Mouse (Mus musculus) bone marrow macrophage, adult 2 months (primary cell): Measurements from ENCODE around the gene N4bp2l1.

Experiments used
- CTCF ChIP-seq: IDR thresholded peaks from 2 replicates; pipeline ENCODE4 v1.5.1; 2012; ENCODE audit warnings: low read depth, mild to moderate bottlenecking, low read length, moderate library complexity
- POLR2A ChIP-seq: IDR thresholded peaks from 2 replicates; pipeline ENCODE4 v1.6.1; 2012; ENCODE audit warnings: mild to moderate bottlenecking, low read depth, low read length, borderline replicate concordance

GRCm38 (mm10) chr5:150574885-150575284 lies 22.1 kb downstream of the N4bp2l1 start:
- TF ChIP-seq CTCF (no peak), POLR2A (no peak)
